Mouse (Mus musculus) layer of hippocampus, postnatal 25 days (tissue): Measurements from ENCODE around the gene Hnrnpa0. TPM values are rescaled to one million over a fixed set of nuclear protein-coding genes. Genes with fewer than 3 reads are reported as not detected.
"Not testable (repeated sequence)": the region's sequence is repeated elsewhere in the genome, so short reads cannot be mapped to it uniquely, and the experiment has no call there.

Experiments
- DNase-seq, 2 experiments: peaks; one replicate each; pipeline ENCODE4 v3.0.0; 2022; ENCODE audit warnings: mixed read lengths in 2 of 2, low spot score in 1 of 2; ENCODE audit errors: extremely low spot score in 1 of 2
- total RNA-seq, 2 experiments: library from RNA; stranded (reverse); gene quantifications; 2 replicates each; pipeline ENCODE4 v1.2.3; 2021

The Hnrnpa0 gene
- total RNA-seq, result 100 to 1,000 TPM; 127 to 131 TPM

- peak; percentile 92 to 98 for DNase-seq
Measured at GRCm38 (mm10) chr13:58128396-58128767, at the start of gene Hnrnpa0. TSS of gene Hnrnpa0 (minus strand) at chr13:58128556.

- DNase-seq, result peak; percentile 100
Measured at GRCm38 (mm10) chr13:58177511-58178208, 49.3 kb upstream of the Hnrnpa0 start.

DNA sequence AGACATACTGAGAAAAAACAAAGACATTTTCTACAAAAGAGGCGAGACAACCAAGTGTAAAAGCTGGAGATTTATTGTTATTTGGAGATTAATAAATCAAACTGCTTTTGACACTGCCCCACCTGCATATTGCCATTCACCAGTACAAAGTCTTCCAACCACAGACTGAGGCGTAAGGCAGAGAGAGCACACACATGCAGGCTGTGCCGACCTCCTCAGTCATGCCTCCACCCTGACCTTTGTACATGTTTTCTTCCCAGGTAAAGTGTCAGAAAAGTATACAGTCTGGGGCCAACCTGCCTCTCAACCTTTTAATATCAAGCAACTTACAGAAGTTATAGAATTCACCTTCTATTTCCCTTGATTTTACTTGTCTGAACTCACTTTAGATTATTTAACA is 47.7 kb upstream of the Hnrnpa0 start:
- no peak for DNase-seq

DNA sequence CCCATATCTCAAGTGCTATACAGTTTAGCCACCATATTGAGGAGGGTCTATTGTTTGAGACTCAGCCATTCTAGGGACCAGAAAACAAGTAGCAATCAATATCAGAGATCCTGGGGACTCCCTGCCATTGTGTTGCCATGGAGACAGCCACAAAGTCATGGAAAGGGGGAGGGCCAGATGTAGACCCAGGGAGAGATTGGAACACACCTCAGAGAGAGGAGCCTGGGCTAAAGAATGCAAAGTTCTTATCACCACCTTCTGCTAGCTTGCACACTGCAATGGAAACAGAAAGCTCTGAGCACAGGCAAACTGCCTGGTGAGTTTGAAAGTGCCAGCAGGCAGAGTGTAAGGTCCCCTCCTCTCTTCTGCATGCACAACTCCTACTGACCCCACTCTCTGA is 39.8 kb upstream of the Hnrnpa0 start:
- no peak for DNase-seq

GRCm38 (mm10) chr13:58163343-58163742 is 35.0 kb upstream of the Hnrnpa0 start:
- DNase-seq, result no peak

DNA sequence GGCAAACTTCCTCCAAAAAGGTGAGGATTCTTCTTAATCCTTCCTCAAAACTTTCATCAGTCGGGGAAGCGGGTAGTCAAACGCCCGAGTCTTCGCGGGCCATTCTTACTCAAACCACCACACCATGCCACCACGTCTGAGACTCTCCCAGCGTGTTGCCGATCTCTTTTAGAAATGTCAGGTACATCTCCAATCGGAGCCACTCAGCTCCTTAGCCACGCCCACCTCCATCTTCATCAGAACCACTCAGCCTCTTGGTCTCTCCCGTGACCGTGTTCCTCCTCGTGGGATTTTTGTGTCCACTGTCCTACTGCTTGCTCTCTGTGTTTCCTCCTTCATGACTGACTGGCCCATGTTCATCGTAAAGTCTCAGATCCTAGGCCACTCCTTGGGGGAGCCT is 32.4 kb upstream of the Hnrnpa0 start:
- no peak for DNase-seq

DNA sequence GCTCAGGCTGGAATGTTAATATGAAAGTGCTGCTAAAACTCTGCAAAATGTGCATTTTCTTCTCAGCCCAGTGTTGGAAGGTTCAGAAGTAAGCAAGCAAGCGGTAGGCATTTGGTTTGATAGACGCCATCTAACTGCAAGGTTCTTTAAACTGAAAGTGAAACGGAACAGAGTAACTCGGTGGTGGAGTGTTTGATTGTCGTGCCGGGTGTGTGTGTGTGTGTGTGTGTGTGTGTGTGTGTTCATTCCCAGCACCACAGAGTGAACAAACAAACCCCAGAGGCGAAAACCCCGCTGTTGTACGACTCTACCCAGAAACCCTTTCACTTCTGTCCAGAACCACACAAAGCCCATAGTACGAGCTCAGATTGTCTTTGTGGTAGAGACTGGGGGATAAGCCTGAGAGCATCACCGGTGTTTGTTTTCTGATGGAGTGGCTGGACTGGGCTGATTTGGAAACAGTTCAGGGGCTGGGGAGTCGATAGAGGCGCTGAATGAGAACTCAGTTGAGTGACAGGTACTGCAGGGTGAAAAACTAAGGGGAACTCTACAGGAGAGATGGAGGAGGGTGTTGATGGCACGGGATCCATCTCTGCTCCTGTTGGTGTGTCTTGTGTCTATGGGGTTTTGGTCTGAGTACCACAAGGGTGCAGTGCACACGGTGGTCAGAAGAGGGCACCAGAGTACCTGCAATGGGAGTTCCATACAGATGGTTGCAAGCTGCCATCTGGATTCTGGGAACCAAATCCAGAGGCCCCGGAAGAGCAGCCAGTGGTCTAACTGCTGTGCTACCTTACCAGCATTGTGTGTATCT is 29.9 kb upstream of the Hnrnpa0 start:
- peak; percentile 81 to 91 for DNase-seq

GRCm38 (mm10) chr13:58157447-58158098 is 29.2 kb upstream of the Hnrnpa0 start, which contains the start of gene Idnk:
TSS of gene Idnk (plus strand) at chr13:58157649.
- peak; percentile 58 to 75 for DNase-seq

- DNase-seq, result peak in 1 of 2 experiments; percentile 13
Measured at GRCm38 (mm10) chr13:58157036-58157435, 28.7 kb upstream of the Hnrnpa0 start.

- no peak for DNase-seq
Measured at GRCm38 (mm10) chr13:58156031-58156430, 27.7 kb upstream of the Hnrnpa0 start.

GRCm38 (mm10) chr13:58150442-58150841 is 22.1 kb upstream of the Hnrnpa0 start:
- no peak for DNase-seq

DNA sequence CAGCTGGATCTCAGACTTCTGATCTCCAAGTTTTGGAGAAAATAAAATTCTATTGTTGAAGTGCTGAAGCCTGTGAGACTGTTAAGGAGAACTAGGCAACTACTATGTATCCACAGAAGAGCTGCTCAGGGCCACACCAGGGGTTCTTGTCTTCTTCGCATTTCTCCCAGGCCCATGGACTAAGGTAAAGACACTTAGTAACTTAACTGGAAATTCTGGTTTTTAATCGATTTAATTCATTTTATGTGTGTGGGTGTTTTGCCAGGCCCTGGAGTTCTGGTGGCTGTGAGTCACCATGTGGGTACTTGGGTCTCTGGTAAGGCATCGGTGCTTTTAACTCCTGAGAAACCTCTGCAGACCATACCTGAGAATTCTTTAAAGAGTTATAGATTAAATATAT is 21.3 kb upstream of the Hnrnpa0 start:
- no peak for DNase-seq

DNA sequence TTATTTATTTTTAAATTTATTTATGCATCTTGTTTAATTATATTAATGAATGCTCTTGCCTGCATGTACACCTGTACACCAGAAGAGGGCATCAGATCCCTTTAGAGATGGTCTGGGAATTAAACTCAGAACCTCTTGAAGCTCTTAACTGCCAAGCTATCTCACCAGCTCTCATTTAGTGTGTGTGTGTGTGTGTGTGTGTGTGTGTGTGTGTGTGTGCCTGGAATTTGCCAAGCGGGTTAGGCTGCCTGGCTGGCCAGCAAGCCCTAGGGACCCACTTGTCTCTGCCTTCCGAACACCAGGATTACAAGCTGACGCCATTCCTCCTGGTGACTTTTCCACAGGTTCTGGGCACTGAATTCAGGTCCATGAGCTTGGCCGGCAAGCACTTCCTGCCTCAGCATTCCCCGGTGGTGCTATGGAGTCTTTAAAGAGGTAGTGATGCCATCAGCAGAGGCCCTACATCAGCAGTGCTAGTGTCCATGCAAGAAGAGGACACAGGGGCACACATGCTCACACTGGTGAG is 20.7 kb upstream of the Hnrnpa0 start:
- no peak for DNase-seq

- peak in 1 of 2 experiments; percentile 19 for DNase-seq
Measured at GRCm38 (mm10) chr13:58148256-58148831, 20.0 kb upstream of the Hnrnpa0 start.

- no peak for DNase-seq
Measured at GRCm38 (mm10) chr13:58147760-58148159, 19.4 kb upstream of the Hnrnpa0 start.

GRCm38 (mm10) chr13:58146603-58147002 is 18.2 kb upstream of the Hnrnpa0 start:
- not testable (repeated sequence) for DNase-seq

DNA sequence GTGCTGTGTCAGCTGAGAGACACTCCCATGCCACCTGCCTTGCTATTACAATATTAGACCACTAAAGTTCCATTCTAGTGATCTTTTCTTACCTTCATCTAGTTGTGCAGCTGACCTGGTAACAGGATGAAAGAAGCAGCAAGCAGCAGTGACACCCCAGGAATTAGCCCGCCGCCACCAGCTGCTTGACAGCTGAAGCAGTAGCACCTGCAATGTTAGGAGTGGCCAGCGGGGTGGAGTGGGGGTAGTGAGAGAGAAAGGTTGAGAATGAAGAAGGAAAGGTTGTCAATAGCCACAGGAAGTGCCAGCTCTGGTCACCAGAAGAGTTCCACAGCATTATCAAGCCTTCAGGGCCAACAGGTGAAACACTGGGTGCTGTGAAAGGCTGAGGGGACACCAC is 3.3 kb upstream of the Hnrnpa0 start:
- no peak for DNase-seq

DNA sequence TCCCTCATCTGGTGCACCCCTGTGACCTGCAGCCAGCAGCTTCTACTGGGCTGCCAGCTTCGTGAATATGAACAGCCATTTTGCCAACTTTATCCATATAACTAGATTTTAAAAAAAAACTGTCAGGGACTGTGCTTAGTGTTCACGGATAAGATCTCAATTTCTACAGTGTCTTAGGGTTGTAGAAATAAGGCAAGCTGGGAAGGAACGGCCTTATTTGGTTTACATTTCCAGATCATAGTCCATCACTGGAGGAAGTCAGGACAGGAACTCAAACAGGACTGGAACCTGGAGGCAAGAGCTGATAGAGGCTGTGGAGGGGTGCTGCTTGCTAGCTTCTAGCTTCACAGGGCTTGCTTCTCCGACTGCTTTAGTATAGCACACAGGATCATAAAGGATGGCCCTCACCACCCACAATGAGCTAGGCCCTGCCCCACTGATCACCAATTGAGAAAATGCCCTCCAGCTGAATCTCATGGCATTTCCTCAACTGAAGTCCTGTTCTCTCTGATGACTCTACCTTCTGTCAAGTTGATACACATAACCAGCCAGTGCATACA is 1.4 kb upstream of the Hnrnpa0 start:
- DNase-seq, result no peak

- DNase-seq, result peak; percentile 86 to 93
Measured at GRCm38 (mm10) chr13:58128768-58129671, 664 bp upstream of the Hnrnpa0 start.
